Mouse (Mus musculus) midbrain, embryonic 10.5 days (tissue): Measurements from ENCODE around the gene Fxyd1. TPM values are rescaled to one million over a fixed set of nuclear protein-coding genes. Genes with fewer than 3 reads are reported as not detected.

Experiments
- DNase-seq: peaks from one replicate; pipeline ENCODE4 v3.0.0-alpha.2; 2017; ENCODE audit warnings: low spot score
- H3K27ac ChIP-seq: fragments of 300-500 bp; sonication (generic); replicated peaks from 2 replicates; pipeline ENCODE4 v1.5.1; 2016; ENCODE audit warnings: mild to moderate bottlenecking
- H3K27me3 ChIP-seq: fragments of 300-500 bp; sonication (generic); 2 replicates; pipeline ENCODE4 v1.6.1; 2016; ENCODE audit warnings: low read depth, mild to moderate bottlenecking; ENCODE audit not compliant: poor library complexity, severe bottlenecking
- H3K36me3 ChIP-seq: fragments of 300-500 bp; sonication (generic); 2 replicates; pipeline ENCODE4 v1.6.1; 2016; ENCODE audit warnings: mild to moderate bottlenecking, moderate library complexity
- H3K4me1 ChIP-seq: fragments of 300-500 bp; sonication (generic); 2 replicates; pipeline ENCODE4 v1.6.1; 2016
- H3K4me3 ChIP-seq: fragments of 300-500 bp; sonication (generic); 2 replicates; pipeline ENCODE4 v1.5.1; 2016; ENCODE audit warnings: mild to moderate bottlenecking, moderate library complexity
- H3K9me3 ChIP-seq: fragments of 300-500 bp; sonication (generic); replicated peaks from 2 replicates; pipeline ENCODE4 v1.6.1; 2016; ENCODE audit warnings: mild to moderate bottlenecking
- WGBS: fragments of 180-500 bp; shearing (Covaris S2); methylation state at CpG from one replicate; pipeline ENCODE4 v1.1.7; 2016; 5-methylcytosine and 5-hydroxymethylcytosine counted together
- polyA plus RNA-seq: library from polyadenylated mRNA; unstranded; fragments of >200 nt; fragmentation: Nextera tagmentation; extraction: Ambion mirVana; gene quantifications from 2 replicates; pipeline ENCODE4 v1.2.1, GENCODE M21; 2016

Gene Fxyd1
- polyA plus RNA-seq, 1 experiment from 2014 or later = 3.5 TPM

GRCm38 (mm10) chr7:31042431-31042910, 14.5 kb downstream of the Fxyd1 start, which contains the start of gene Fxyd5:
Fxyd5 (minus strand) TSS chr7:31042481.
- Histone ChIP-seq H3K9me3 (no peaks in the 10 kb centered on the region; the same call in 1 of the 2 replicates), H3K27me3 (peaks cover 62% of the 10 kb centered on the region), H3K36me3 (no peaks in the 10 kb centered on the region), H3K4me3 (peak within 1 kb of the TSS; percentile 41), H3K4me1 (peaks cover 12% of the 10 kb centered on the region), H3K27ac (0 out of 2 replicates have a peak within 1 kb of the TSS, but pooled peaks have one; percentile 28)
- WGBS = 40% methylated on average over 10 of the region's 10 CpGs
- DNase-seq = no peak

GRCm38 (mm10) chr7:31041662-31042315, 15.2 kb downstream of the Fxyd1 start:
- WGBS = 4% methylated on average over 28 of the region's 28 CpGs
- H3K36me3 ChIP-seq = no peaks in the 10 kb centered on the region
- peak; percentile 17 for DNase-seq
- H3K4me1 ChIP-seq = peaks cover 12% of the 10 kb centered on the region
- H3K9me3 ChIP-seq = no peaks in the 10 kb centered on the region; the same call in 1 of the 2 replicates
- H3K27me3 ChIP-seq = peaks cover 55% of the 10 kb centered on the region
- 0 out of 2 replicates have a peak overlapping the region, but pooled peaks have one; percentile 28 for H3K27ac ChIP-seq
- H3K4me3 ChIP-seq = peak overlapping the region; percentile 41

DNA sequence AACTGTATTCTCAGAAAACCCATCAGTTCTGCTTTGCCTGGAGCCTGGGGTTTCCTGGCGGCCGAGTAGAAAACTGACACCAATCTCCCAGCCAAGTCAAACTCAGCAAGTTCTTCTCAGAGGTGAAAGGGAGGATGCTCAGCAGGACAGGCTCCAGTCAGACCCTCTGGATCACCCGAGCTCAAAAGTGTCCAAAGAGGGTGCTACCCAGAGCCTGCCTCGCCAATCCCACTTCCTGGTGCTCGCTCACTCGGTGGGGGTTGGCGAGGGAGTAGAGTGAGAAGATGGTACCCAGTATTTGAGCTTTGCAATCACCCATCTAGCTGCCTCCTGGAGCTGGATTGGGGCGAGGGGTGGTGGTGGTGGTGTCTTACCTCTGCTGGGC, 16.0 kb downstream of the Fxyd1 start:
- Histone ChIP-seq H3K9me3 (peaks cover 3% of the 10 kb centered on the region; the same call in 1 of the 2 replicates), H3K4me3 (no peak overlapping the region), H3K27ac (no peak overlapping the region), H3K36me3 (no peaks in the 10 kb centered on the region), H3K27me3 (peaks cover 54% of the 10 kb centered on the region), H3K4me1 (peaks cover 12% of the 10 kb centered on the region)
- WGBS = 46% methylated on average over 8 of the region's 8 CpGs
- DNase-seq = no peak

GRCm38 (mm10) chr7:31040281-31041022, 16.5 kb downstream of the Fxyd1 start:
- 77% methylated on average over 12 of the region's 12 CpGs for WGBS
- Histone ChIP-seq H3K27me3 (peaks cover 54% of the 10 kb centered on the region), H3K36me3 (no peaks in the 10 kb centered on the region), H3K4me1 (peaks cover 12% of the 10 kb centered on the region), H3K27ac (no peak overlapping the region), H3K9me3 (peaks cover 3% of the 10 kb centered on the region; the same call in 1 of the 2 replicates), H3K4me3 (no peak overlapping the region)
- no peak for DNase-seq

GRCm38 (mm10) chr7:31039011-31039410, 18.0 kb downstream of the Fxyd1 start:
- no peak overlapping the region for H3K4me3 ChIP-seq
- H3K27ac ChIP-seq = no peak overlapping the region
- WGBS = 85% methylated on average over 4 of the region's 4 CpGs
- H3K27me3 ChIP-seq = peaks cover 41% of the 10 kb centered on the region
- H3K36me3 ChIP-seq = no peaks in the 10 kb centered on the region
- H3K9me3 ChIP-seq = peaks cover 3% of the 10 kb centered on the region; the same call in 1 of the 2 replicates
- no peak for DNase-seq
- peaks cover 12% of the 10 kb centered on the region for H3K4me1 ChIP-seq

DNA sequence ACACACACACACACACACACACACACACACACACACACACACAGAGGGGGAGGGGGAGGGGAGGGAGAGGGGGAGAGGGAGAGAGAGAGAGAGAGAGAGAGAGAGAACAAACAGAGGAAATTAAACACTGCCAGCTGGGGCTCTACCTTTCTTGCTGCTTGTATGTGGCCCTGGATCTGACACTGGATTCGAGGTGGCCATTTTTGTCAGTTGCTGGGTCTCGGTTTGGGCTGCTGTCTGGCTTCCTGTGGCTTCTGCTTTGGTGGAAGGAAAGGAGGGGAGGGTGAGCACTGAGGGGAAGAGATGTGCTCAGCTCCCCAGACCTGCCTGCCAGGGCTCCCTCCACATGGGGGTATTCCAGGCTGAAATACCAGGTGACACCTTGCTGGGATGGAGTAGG, 19.3 kb downstream of the Fxyd1 start:
- Histone ChIP-seq H3K36me3 (no peaks in the 10 kb centered on the region), H3K4me1 (peaks cover 12% of the 10 kb centered on the region), H3K9me3 (peaks cover 3% of the 10 kb centered on the region; the same call in 1 of the 2 replicates), H3K27me3 (peaks cover 28% of the 10 kb centered on the region), H3K4me3 (no peak overlapping the region), H3K27ac (no peak overlapping the region)
- no peak for DNase-seq
- 76% methylated on average over 2 of the region's 2 CpGs for WGBS

- Histone ChIP-seq H3K4me1 (peaks cover 5% of the 10 kb centered on the region), H3K9me3 (peaks cover 3% of the 10 kb centered on the region; the same call in 1 of the 2 replicates), H3K27ac (no peak overlapping the region), H3K27me3 (peaks cover 20% of the 10 kb centered on the region), H3K4me3 (no peak overlapping the region), H3K36me3 (no peaks in the 10 kb centered on the region)
- DNase-seq = no peak
- 90% methylated on average over 7 of the region's 7 CpGs for WGBS
Observed at GRCm38 (mm10) chr7:31036917-31037316, 20.1 kb downstream of the Fxyd1 start.

DNA sequence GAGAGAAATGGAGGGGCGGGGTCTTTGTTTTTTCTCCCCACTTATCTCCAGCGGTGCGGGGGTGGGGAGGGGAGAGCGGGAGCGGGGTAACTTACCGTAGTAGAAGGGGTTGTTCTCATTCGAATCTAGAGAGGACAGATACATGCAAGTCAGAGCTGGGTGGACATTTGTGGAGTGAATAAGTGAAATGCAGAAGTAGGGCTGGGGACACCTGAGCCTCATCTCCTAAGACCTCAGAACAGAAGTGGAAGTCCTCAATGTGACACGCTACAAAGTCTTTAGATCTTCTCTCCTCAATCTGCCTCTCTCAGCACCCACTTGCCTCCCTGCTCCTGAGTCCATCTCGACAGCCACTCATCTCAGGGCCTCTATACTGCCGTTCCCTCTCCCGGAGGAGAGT, 21.7 kb downstream of the Fxyd1 start:
- DNase-seq = no peak
- H3K36me3 ChIP-seq = no peaks in the 10 kb centered on the region
- no peaks in the 10 kb centered on the region for H3K4me1 ChIP-seq
- H3K27ac ChIP-seq = no peak overlapping the region
- peaks cover 4% of the 10 kb centered on the region for H3K27me3 ChIP-seq
- 80% methylated on average over 11 of the region's 11 CpGs for WGBS
- H3K4me3 ChIP-seq = no peak overlapping the region
- 0 out of 2 replicates have a peak, but pooled peaks cover 3% of the 10 kb centered on the region for H3K9me3 ChIP-seq

DNA sequence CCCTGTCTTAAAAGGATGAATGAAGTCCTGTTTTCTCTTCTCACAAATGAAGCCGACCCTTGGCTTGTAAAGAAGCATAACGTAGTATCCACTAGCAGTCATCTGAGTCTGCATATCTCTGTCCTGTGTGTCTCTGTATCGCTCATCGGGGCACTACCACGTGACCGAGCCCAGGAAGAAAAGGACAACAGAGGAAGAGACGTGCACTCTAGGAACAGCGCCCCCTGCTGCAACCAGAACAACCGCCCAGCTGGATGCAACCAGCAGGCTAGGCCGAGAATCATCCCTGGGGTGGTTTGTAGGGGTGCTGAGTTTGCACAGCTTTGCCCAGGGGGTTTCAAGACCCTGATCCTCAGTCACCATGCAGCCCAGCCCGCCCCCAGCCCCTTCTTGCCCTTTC, 22.2 kb downstream of the Fxyd1 start:
- H3K9me3 ChIP-seq = 0 out of 2 replicates have a peak, but pooled peaks cover 3% of the 10 kb centered on the region
- no peaks in the 10 kb centered on the region for H3K4me1 ChIP-seq
- DNase-seq = no peak
- no peak overlapping the region for H3K4me3 ChIP-seq
- H3K27ac ChIP-seq = no peak overlapping the region
- H3K36me3 ChIP-seq = no peaks in the 10 kb centered on the region
- WGBS = 60% methylated on average over 11 of the region's 11 CpGs
- H3K27me3 ChIP-seq = no peaks in the 10 kb centered on the region; the same call in 1 of the 2 replicates

GRCm38 (mm10) chr7:31033409-31034165, 23.4 kb downstream of the Fxyd1 start:
- no peak for DNase-seq
- H3K36me3 ChIP-seq = no peaks in the 10 kb centered on the region

DNA sequence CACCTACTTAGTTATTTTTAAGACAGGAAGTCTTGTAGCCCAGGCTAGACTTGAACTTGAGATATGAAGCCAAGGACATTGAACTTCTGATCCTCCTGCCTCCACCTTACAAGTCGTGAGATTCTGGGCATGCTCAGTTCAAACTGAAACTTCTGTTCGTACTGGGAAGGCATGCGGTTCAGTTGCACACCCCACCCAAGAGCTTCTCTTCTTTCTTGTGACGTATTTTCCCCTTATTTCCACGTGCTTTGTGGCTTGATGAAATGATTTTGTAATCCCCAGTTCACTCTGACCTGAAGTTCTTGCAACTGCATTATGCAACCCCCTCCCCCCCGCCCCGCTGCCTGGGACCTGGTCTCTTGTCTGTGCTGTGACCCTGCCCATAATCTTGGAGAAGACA, 25.3 kb downstream of the Fxyd1 start:
- WGBS = 85% methylated on average over 7 of the region's 7 CpGs
- H3K27me3 ChIP-seq = no peaks in the 10 kb centered on the region
- no peaks in the 10 kb centered on the region for H3K4me1 ChIP-seq
- peaks cover 3% of the 10 kb centered on the region; the same call in 1 of the 2 replicates for H3K9me3 ChIP-seq
- no peaks in the 10 kb centered on the region for H3K36me3 ChIP-seq
- no peak for DNase-seq
- H3K27ac ChIP-seq = no peak overlapping the region
- H3K4me3 ChIP-seq = no peak overlapping the region

More at GRCm38 (mm10) chr7:31033409-31034165, 23.4 kb downstream of the Fxyd1 start:
- Histone ChIP-seq H3K27me3 (no peaks in the 10 kb centered on the region), H3K4me3 (no peak overlapping the region), H3K9me3 (peaks cover 3% of the 10 kb centered on the region; the same call in 1 of the 2 replicates), H3K27ac (no peak overlapping the region), H3K4me1 (no peaks in the 10 kb centered on the region)
- WGBS = 77% methylated on average over 9 of the region's 9 CpGs

GRCm38 (mm10) chr7:31030717-31031116, 26.3 kb downstream of the Fxyd1 start:
- Histone ChIP-seq H3K9me3 (no peaks in the 10 kb centered on the region; the same call in 1 of the 2 replicates), H3K27me3 (no peaks in the 10 kb centered on the region), H3K4me1 (no peaks in the 10 kb centered on the region), H3K27ac (no peak overlapping the region), H3K4me3 (no peak overlapping the region), H3K36me3 (no peaks in the 10 kb centered on the region)
- 68% methylated on average over 2 of the region's 2 CpGs for WGBS
- no peak for DNase-seq
